Mouse (Mus musculus) spleen, adult 2 months (tissue): Measurements from ENCODE around the gene March7. TPM values are rescaled to one million over a fixed set of nuclear protein-coding genes. Genes with fewer than 3 reads are reported as not detected.

Experiments used
- DNase-seq, 2 experiments: peaks; one replicate each; pipeline versions ENCODE4 v3.0.0 to v3.0.0-alpha.2; 2012 to 2021; ENCODE audit warnings: low spot score in 2 of 2, low read depth in 1 of 2
- H3K27ac ChIP-seq: fragments of 200-500 bp; 2 replicates; pipeline ENCODE4 v1.5.1; 2012; ENCODE audit warnings: low read length, inconsistent platforms; ENCODE audit not compliant: insufficient read depth
- H3K27me3 ChIP-seq: fragments of 200-500 bp; 2 replicates; pipeline ENCODE4 v1.6.1; 2012; ENCODE audit warnings: mild to moderate bottlenecking, moderate library complexity, low read length, inconsistent platforms; ENCODE audit not compliant: control insufficient read depth, insufficient read depth
- H3K36me3 ChIP-seq: fragments of 200-500 bp; 2 replicates; pipeline ENCODE4 v1.6.1; 2012; ENCODE audit warnings: mild to moderate bottlenecking, low read length, inconsistent platforms; ENCODE audit not compliant: control insufficient read depth, insufficient read depth
- H3K4me1 ChIP-seq: fragments of 200-500 bp; 2 replicates; pipeline ENCODE4 v1.6.1; 2011; ENCODE audit warnings: inconsistent platforms; ENCODE audit not compliant: control insufficient read depth, insufficient read depth, insufficient read length
- H3K4me3 ChIP-seq: fragments of 200-500 bp; 2 replicates; pipeline ENCODE4 v1.5.1; 2011; ENCODE audit warnings: mild to moderate bottlenecking, inconsistent platforms; ENCODE audit not compliant: insufficient read depth, insufficient read length; ENCODE audit errors: extremely low read depth
- CTCF ChIP-seq: fragments of 200-500 bp; IDR thresholded peaks from 2 replicates; pipeline ENCODE4 v1.5.1; 2011; ENCODE audit warnings: mild to moderate bottlenecking, inconsistent platforms; ENCODE audit not compliant: insufficient read depth, insufficient read length, insufficient replicate concordance; ENCODE audit errors: extremely low read depth
- POLR2A ChIP-seq: fragments of 200-500 bp; IDR thresholded peaks from 2 replicates; pipeline ENCODE4 v1.6.1; 2011; ENCODE audit warnings: low read depth, low read length, inconsistent platforms
- WGBS: fragments of 180-500 bp; shearing (Covaris S2); methylation state at CpG from one replicate; pipeline ENCODE4 v1.1.7; 2018; 5-methylcytosine and 5-hydroxymethylcytosine counted together
- polyA plus RNA-seq: library from polyadenylated mRNA; depleted of rRNA; stranded (reverse); fragments of >200 nt; gene quantifications from 2 replicates; pipeline ENCODE4 v1.2.3, GENCODE M21; 2012

March7 gene
- polyA plus RNA-seq, 1 experiment = 6.4 TPM

- TF ChIP-seq POLR2A (no peak), CTCF (peak; percentile 53; the same call in 1 of the 2 replicates)
- H3K4me3 ChIP-seq = no peak overlapping the region
- H3K27ac ChIP-seq = no peak overlapping the region
- peaks cover 7% of the 10 kb centered on the region for H3K4me1 ChIP-seq
- DNase-seq = peak in 1 of 2 experiments; percentile 57
- no peaks in the 10 kb centered on the region; the same call in 1 of the 2 replicates for H3K36me3 ChIP-seq
- H3K27me3 ChIP-seq = no peaks in the 10 kb centered on the region
- WGBS = 79% methylated on average over 8 of the region's 8 CpGs
Observed at GRCm38 (mm10) chr2:60200667-60201066, 9.0 kb upstream of the March7 start.

GRCm38 (mm10) chr2:60202900-60203530, 6.7 kb upstream of the March7 start:
- WGBS = 61% methylated on average over 8 of the region's 8 CpGs
- H3K36me3 ChIP-seq = peaks cover 3% of the 10 kb centered on the region
- TF ChIP-seq POLR2A (no peak), CTCF (no peak)
- no peaks in the 10 kb centered on the region for H3K27me3 ChIP-seq
- DNase-seq = no peak
- H3K4me1 ChIP-seq = peaks cover 9% of the 10 kb centered on the region
- H3K27ac ChIP-seq = no peak overlapping the region
- no peak overlapping the region for H3K4me3 ChIP-seq

- no peak for DNase-seq
- Histone ChIP-seq H3K4me3 (no peak overlapping the region), H3K36me3 (peaks cover 3% of the 10 kb centered on the region), H3K27me3 (no peaks in the 10 kb centered on the region), H3K27ac (no peak overlapping the region), H3K4me1 (peaks cover 12% of the 10 kb centered on the region)
- 91% methylated on average over 4 of the region's 4 CpGs for WGBS
- TF ChIP-seq CTCF = no peak
- TF ChIP-seq POLR2A = no peak
Observed at GRCm38 (mm10) chr2:60203733-60204132, 6.0 kb upstream of the March7 start.

- no peak for TF ChIP-seq POLR2A
- no peak for TF ChIP-seq CTCF
- Histone ChIP-seq H3K27me3 (no peaks in the 10 kb centered on the region), H3K27ac (no peak overlapping the region), H3K36me3 (peaks cover 3% of the 10 kb centered on the region), H3K4me3 (no peak overlapping the region), H3K4me1 (peaks cover 12% of the 10 kb centered on the region)
- 47% methylated on average over 6 of the region's 6 CpGs for WGBS
- DNase-seq = no peak
Observed at GRCm38 (mm10) chr2:60204162-60204561, 5.5 kb upstream of the March7 start.

GRCm38 (mm10) chr2:60205795-60206194, 3.9 kb upstream of the March7 start:
- H3K36me3 ChIP-seq = peaks cover 3% of the 10 kb centered on the region
- H3K27me3 ChIP-seq = no peaks in the 10 kb centered on the region
- no peak overlapping the region for H3K27ac ChIP-seq
- peaks cover 12% of the 10 kb centered on the region for H3K4me1 ChIP-seq
- DNase-seq = no peak
- TF ChIP-seq POLR2A (no peak), CTCF (no peak)
- no peak overlapping the region for H3K4me3 ChIP-seq
- WGBS = 81% methylated on average over 6 of the region's 6 CpGs

GRCm38 (mm10) chr2:60209122-60209611, 520 bp upstream of the March7 start:
- peak overlapping the region; percentile 76 for H3K27ac ChIP-seq
- TF ChIP-seq POLR2A (no peak), CTCF (no peak)
- H3K4me3 ChIP-seq = peak overlapping the region; percentile 81
- H3K36me3 ChIP-seq = peaks cover 3% of the 10 kb centered on the region
- H3K4me1 ChIP-seq = peaks cover 18% of the 10 kb centered on the region
- DNase-seq = peak in 1 of 2 experiments; percentile 42
- no peaks in the 10 kb centered on the region for H3K27me3 ChIP-seq
- WGBS = under 1% methylated on average over 27 of the region's 35 CpGs

GRCm38 (mm10) chr2:60210821-60211220, 1.1 kb downstream of the March7 start:
- no peak overlapping the region for H3K27ac ChIP-seq
- peak overlapping the region; percentile 81 for H3K4me3 ChIP-seq
- TF ChIP-seq CTCF (no peak), POLR2A (no peak)
- H3K27me3 ChIP-seq = no peaks in the 10 kb centered on the region
- DNase-seq = no peak
- peaks cover 3% of the 10 kb centered on the region for H3K36me3 ChIP-seq
- WGBS = 17% methylated on average over 5 of the region's 5 CpGs
- H3K4me1 ChIP-seq = peaks cover 19% of the 10 kb centered on the region
